Mouse (Mus musculus) G1E-ER4 (cell line): ENCODE results near the gene Slc9a3. TPM values are rescaled to one million over a fixed set of nuclear protein-coding genes. Genes with fewer than 3 reads are reported as not detected.

Experiments used
- GATA1 ChIP-seq: IDR thresholded peaks from one replicate; pipeline ENCODE4 v1.8.0; 2012; ENCODE audit warnings: low read length, inconsistent platforms
- polyA plus RNA-seq: library from polyadenylated mRNA; stranded (reverse); fragments of >175 nt; gene quantifications from 2 replicates; pipeline ENCODE4 v1.2.3, GENCODE M21; 2012

Gene Slc9a3
- polyA plus RNA-seq = not detected in 2 replicates

DNA sequence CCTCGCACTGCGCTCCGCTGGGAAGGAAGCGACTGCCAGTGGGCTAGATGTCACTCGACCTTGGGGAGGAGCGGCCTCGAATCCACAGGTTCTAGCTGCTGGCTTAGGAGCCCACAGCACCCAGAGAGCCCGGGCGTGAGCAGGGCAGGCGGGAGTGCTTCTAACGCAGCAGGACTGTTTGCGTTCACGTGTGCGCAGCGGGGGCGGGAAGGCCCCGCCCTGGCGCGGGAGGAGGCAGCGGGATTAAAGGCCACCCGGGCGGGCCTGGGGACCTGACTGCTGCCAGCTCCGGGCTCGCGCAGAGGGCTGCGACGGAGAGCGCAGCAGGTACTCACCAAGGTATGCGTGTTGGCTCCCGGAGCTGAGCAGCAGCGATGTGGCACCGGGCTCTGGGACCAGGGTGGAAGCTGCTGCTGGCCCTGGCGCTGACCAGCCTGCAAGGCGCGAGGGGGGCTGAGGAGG, at the start of gene Slc9a3:
Slc9a3 (plus strand) TSS at position 317 of the 462 bp plus-strand sequence.
- no peak for TF ChIP-seq GATA1

DNA sequence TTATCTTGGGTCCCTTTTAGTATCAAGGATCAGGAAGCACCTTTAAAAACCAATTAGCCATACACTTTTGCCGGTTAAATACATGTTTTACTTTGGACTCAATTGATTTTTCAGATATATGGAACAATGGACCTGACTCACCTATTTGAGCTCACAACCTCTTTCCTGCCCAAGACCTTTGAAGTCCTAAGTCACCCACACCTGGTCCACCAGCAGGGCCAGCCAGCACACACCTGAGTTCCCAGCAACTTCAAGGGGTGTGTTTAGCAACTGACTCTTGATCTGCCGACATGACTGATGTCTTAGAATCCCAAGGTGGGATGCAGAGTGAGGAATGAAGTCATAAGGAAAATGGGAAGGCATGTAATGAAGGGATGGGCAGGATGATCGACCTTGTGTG, 49.5 kb upstream of the Slc9a3 start:
- TF ChIP-seq GATA1 = no peak

DNA sequence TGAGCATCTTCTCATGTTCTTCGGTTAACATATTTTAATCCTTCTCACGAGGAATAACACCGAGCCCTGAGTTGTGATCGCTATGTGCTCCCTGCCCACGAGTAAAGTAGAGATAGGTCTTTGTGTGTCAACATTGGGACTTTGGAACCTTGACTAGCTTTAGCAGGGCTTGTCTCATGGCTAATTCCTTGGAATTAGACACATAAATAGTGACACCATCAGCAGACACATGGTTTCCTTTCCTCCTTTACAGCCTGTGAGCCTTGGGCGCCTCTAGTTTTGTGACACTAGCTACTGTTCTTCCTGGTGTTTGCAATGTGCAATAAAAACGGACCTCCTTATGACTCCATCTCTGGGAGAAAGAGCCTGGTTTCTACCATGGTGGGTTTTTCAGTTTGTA, 47.9 kb upstream of the Slc9a3 start:
- TF ChIP-seq GATA1 = no peak

DNA sequence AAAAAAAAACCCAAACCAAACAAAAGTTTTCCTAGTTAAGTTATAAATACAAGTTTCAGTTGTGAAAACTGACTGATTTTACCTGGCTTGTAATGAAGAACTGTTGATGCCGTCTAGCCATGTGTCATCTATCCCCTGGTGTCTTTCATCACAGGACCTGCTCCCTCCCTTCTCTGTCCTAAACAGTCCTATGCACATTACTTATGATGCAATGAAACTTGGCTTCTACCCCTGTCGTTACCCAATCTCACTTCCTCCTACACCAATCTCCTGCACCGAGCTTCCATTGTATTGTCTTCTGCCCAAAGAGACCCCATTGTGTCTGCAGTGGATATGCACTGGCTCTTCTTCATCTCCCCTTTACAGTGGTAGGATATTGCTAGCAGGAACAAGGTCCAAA, 31.0 kb upstream of the Slc9a3 start:
- no peak for TF ChIP-seq GATA1

DNA sequence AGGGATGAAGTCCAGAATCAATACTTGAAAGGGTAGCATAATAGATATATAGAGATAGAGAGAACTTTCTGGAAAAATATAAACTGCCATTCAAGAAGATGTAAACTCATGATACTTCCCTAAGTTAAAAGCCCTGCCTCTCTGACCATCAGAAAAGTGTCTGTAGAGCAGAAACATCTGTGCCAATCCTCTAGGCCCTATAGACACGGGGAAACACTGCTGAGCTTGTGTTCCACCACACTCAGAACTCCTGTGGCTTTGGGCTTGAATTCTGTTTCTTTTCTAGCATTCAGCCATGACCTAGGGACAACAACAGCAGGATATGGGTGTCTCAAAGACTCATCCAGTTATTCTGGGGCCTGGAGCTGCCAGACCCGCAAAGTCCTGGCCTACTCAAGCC, 25.3 kb upstream of the Slc9a3 start:
- TF ChIP-seq GATA1 = no peak

DNA sequence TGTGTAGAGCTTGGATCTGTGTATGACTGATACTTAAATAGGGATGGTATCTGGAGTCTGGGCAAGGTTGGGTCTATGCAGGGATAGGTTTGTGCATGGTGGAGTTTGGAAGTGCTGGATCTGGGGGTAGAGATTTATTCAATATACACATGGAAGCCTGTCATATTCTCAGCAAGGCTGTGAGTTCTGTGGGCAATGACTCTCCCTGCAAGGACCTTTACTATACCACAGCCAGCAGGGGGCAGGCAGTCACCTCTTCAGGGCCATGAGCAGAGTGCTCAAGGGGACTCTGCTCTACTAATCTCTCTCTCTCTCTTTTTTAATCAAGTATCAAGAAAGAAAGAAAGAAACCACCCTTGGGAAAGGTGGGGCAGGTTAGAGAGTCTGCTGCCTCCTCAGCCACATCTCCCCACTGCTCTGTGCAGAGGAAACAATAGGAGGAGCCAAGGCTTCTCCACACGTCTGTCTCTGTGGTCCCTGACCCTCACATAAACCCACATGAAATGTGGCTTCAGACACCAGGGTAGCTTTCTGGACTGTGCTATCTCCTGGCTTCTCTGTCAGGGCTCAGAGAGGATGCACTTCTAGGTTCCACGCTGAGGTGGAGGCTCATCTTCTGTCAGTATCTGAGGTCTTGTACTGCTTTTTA, 24.4 kb upstream of the Slc9a3 start:
- TF ChIP-seq GATA1 = no peak

DNA sequence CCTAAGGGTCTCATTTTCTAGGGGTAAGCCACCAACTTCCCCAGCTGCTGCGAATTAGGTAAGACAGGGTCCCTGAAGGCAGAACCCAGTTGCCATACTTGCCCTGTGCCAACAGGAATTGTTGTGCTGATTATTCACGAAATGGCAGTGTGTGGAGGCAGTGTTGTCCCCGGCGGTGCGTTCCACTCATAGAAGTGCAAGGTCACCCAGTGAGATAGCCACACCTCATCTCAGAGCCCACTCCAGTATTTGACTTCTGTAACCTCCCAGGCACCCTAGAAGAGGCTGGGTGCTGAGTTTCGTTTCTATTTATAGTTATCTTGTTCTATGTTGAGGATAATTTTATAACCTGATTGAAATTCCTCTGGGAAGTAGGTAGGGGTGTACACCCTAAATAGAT, 22.3 kb upstream of the Slc9a3 start:
- no peak for TF ChIP-seq GATA1

DNA sequence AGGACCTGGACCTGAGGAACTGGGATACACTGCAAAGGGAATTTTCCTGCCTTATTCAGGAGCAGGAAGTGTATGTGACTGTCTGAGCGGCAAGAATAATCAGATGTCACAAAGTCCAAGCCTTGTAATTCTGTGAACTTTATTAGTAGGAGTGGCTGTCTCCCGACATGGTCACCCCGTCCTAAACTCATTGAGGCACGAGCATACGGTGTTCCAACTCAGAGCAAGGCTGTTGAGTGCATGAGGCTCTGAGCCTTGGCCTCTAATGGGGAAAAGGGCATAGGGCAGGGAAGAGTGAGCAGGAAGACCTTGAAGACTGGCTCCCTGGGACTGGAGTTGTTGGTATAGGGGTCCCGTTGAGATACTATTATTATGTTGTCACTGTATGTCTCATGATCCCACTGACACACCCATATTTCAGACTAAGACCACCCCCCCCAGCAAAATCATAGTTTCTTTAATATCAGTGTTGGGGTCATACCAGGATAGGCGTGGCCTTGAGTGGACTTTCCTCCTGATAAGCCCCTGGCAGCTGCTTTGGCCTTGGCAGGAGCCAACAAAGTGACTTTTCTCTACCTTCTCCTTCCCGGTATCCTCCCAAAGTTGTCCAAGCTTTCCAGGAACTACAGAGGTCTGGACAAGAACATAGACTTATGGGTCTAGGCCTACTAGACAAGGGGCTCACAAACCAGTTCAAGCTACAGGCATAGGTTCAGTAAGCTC, 19.0 kb upstream of the Slc9a3 start:
- TF ChIP-seq GATA1 = no peak

DNA sequence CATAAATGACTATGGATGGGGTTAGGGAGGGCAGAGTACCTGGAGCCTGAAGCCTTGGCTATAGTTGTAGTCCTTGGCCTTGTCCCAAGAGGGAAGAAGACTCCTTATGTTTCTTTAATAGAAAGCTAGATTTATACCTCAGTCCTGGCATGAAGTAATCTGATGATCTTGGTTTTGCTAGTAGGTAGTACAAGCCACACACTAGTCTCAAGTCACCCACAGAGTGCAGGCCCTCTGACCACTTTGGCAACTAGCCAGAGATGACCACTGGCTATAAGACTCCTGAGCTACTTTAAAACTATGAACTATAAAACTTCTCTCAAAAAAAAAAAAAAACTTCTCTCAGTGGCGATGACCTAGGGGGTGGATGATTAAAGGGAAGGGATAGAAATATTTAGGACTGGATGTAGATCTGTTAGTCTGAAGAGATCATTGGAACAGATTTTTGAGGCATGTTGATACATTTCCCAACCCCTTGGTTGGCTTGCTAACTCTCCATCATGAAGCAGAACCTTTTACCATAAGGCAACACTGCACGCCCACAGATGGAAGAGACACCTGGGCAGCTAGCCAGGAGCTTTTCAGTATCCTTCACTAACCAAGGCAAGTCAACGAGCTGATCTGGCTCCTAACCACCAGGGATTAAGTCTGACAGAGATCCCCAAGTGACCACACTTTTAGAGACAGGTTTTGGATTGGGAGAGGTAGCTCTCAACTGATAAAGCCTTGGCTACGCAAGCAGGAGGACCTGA, 18.2 kb upstream of the Slc9a3 start:
- TF ChIP-seq GATA1 = no peak

DNA sequence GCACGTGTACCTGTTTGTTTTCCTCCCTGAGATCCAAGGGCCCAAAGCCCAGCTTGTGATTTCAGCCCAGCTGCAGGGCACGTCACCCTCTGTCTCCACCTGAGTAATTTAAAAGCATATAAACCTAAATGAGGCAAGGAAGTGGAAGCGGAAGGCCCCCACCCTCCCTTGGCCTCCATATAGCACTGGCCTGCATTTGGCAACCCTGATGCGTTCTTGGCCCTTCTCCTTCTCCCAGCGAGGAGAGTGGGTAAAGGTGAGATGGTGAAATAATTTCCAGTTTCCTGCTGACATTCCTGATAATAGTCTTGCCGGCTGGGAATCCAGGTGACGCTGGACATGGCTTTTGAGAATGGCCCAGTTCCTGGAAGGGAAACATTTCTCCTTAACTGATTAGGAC, 16.8 kb upstream of the Slc9a3 start:
- no peak for TF ChIP-seq GATA1

DNA sequence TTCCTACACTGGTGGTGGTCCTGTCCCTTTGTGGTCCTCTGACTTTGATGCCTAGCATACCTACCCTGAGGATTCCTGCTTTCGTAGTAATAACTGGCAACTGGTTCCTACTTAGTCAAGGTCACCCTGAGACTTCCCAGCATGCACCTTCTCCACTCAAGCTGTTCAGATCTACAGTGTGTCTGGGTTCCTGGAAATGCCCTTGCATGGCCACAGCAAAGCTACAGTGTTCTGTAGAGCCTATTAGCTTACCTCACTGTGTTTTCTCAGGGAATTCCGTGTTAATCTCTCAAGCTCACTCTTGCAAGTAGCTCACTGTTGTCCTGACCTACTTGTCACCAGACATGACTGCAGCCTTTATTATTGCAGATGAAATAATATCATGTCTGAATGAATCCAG, 13.8 kb upstream of the Slc9a3 start:
- TF ChIP-seq GATA1 = no peak

DNA sequence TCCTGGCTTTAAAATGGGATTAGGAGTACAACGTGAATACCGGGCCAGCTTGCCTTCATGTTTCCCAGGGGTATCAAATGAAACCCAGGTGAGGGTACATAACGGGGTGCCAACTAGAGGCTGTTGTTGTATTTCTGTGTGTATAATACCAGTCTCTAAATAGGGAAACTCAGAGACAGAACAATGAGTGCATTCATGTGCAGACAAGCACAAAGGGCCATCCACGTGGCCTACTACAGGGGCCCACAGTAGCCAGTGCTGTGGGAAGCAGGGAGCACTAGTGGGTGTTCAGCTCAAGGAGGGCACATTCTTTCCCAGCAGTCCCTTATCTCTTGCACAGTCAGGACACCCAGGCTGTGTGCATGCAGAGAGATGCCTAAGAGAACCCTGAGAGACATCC, 8.7 kb upstream of the Slc9a3 start:
- no peak for TF ChIP-seq GATA1

DNA sequence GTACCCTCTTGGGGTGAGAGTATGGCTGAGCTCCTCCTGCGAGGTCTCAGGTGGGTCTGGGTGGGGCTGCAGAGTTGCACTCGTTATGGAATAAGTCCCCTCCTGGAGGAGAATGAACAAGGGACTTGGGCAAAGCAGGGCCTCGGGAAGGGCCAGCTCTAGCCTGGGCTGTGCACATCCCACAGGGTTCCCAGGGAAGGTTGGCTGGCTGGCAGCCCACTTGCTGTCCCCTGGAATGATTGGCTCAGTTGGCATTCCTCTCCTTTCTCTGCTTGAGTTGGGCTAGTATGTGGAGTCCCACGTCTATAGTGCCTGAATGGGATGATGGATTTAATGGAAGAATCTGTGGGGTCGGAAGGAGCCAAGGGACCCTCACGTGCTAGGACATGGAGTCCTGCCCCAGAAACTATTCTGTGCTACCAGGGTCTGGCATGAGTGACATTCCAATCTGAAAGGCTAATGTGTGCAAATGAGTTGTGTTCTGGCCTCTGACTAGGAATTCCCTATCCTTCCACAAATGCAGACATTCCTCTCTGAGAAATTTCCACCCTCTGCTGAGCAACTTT, 7.5 kb upstream of the Slc9a3 start:
- TF ChIP-seq GATA1 = no peak

DNA sequence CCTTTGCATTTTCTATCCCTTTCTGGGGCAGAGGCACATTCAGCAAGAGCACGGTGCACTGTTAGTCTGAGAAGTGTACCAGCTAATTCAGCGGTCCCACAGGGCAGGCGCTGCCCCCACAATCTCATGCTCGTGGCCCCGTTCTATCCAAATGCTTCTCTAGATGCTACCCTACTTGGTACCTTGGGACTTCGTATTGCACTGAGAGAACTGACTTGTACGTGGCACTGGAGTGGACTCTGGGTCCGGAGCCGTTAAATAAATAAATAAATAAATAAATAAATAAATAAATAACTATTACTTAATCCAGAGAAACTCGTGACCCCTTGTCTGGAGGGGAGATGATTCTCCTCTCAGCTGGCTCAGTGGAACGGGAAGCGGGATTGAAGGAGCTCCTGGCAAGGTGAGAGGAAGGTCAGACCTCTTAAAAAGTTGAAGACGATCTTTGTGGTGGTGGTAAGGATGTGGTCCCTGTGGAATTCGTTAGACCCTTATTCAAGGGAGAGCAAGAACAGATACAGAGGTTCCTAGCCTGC, 606 bp downstream of the Slc9a3 start:
- TF ChIP-seq GATA1 = no peak

DNA sequence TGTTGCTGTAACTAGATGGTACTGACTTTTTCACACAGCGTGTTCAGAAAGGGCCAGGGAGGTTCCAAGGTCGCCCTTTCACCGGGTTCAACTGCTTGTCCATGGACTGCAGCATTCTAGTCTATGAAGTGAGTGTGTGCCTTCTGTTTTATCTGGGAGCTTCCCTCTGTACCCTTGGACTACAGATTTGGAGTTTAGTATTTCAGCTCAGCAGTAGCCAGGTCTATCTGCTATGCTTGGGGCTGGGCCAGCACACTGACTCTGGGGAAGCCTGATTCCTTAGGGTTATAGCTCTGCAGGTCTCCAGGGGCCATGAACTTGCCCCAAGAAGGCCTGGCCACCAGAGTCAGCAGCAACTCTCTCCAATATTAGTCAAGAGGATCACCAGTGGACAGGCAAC, 1.4 kb downstream of the Slc9a3 start:
- no peak for TF ChIP-seq GATA1

DNA sequence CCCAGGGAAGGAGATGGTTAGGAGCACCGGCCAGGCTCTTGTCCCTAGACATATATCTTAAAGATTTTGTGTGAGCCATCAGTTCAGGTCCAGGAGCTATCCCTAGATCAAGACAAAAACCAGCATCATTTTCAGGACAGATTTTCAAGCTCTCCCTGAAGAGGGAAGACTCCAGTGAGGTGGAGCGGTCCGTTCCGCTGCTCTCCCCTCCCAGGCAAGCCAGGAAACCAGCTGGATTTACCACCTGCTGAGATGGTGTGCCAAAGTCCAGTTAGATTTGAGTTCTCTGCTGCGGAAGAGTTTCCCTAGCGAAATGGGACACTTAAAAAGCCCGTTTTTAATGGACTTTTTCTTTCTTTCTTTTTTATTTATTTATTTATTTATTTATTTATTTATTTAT, 6.3 kb downstream of the Slc9a3 start:
- TF ChIP-seq GATA1 = no peak

DNA sequence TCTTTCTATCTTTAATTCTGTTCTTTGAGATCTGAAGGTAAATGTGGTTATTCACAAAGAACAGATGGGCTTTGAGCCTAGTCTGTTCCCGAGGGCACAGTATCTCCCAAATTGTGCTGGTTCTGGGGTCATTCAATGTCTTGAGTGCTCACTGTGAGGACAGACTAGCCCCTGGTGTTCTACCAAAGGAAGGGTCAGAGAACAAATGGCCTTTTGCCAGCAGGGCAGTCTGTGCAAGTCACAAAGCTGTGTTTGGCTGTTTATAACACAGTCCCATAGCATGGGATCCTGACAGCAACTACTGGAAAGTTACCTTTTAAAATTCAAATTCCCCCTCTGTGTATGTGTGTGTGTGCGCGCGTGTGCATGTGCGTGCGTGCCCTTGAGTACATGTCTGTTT, 8.7 kb downstream of the Slc9a3 start:
- no peak for TF ChIP-seq GATA1
